Mouse (Mus musculus) liver, embryonic 13.5 days (tissue): ENCODE data around the gene Olfr315. TPM values are rescaled to one million over a fixed set of nuclear protein-coding genes. Genes with fewer than 3 reads are reported as not detected.
"Not testable (repeated sequence)": the region's sequence is repeated elsewhere in the genome, so short reads cannot be mapped to it uniquely, and the experiment has no call there.

Experiments used
- ATAC-seq: fragments of 200-750 bp; cut with Nextera tagmentation; 2 replicates; pipeline ENCODE4 v1.8.0; 2017; ENCODE audit warnings: low read depth, mild to moderate bottlenecking, moderate number of reproducible peaks, moderate library complexity
- DNase-seq: peaks from one replicate; pipeline ENCODE4 v3.0.0; 2022
- H3K27ac ChIP-seq: fragments of 300-500 bp; sonication (generic); 2 replicates; pipeline ENCODE4 v1.5.1; 2015; ENCODE audit warnings: moderate library complexity, mild to moderate bottlenecking, inconsistent platforms
- H3K27me3 ChIP-seq: fragments of 300-500 bp; sonication (generic); 2 replicates; pipeline ENCODE4 v1.6.1; 2015; ENCODE audit warnings: mild to moderate bottlenecking, inconsistent platforms
- H3K36me3 ChIP-seq: fragments of 300-500 bp; sonication (generic); 2 replicates; pipeline ENCODE4 v1.6.1; 2015; ENCODE audit warnings: mild to moderate bottlenecking, inconsistent platforms
- H3K4me1 ChIP-seq: fragments of 300-500 bp; sonication (generic); replicated peaks from 2 replicates; pipeline ENCODE4 v1.6.1; 2015; ENCODE audit warnings: inconsistent platforms
- H3K4me2 ChIP-seq: fragments of 300-500 bp; sonication (generic); 2 replicates; pipeline ENCODE4 v1.6.1; 2015; ENCODE audit warnings: inconsistent platforms, mild to moderate bottlenecking, moderate library complexity
- H3K4me3 ChIP-seq: fragments of 300-500 bp; sonication (generic); replicated peaks from 2 replicates; pipeline ENCODE4 v1.5.1; 2015; ENCODE audit warnings: mild to moderate bottlenecking, inconsistent platforms
- H3K9ac ChIP-seq: fragments of 300-500 bp; sonication (generic); 2 replicates; pipeline ENCODE4 v1.6.1; 2015; ENCODE audit warnings: mild to moderate bottlenecking, inconsistent platforms
- H3K9me3 ChIP-seq: fragments of 300-500 bp; sonication (generic); replicated peaks from 2 replicates; pipeline ENCODE4 v1.6.1; 2016; ENCODE audit warnings: inconsistent platforms
- WGBS: fragments of 180-500 bp; shearing (Covaris S2); methylation state at CpG from one replicate; pipeline ENCODE4 v1.1.7; 2015; ENCODE audit not compliant: insufficient replicate concordance; 5-methylcytosine and 5-hydroxymethylcytosine counted together
- polyA plus RNA-seq: library from polyadenylated mRNA; unstranded; fragments of >200 nt; fragmentation: Nextera tagmentation; extraction: Ambion mirVana; gene quantifications from 2 replicates; pipeline ENCODE4 v1.2.1, GENCODE M21; 2015

The Olfr315 gene
- polyA plus RNA-seq, 1 experiment from 2014 or later: not detected

DNA sequence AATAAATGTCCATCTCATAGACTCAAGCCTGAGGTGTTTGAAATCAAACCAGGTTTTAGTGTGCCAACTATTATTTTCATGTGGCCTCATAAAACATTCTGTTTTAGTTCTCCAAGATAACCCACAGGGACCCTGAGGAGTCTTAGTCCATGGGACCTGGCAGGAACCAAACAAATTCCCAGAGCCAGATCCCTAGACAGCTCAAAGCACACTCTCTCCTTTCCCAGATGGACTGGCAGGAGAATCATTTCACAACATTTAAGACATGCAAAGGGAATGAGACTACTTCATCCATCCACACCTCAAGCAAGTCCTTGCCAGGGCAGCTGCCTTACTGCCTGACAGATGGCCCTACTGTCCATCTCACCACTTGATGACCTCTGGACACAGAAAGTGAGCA is 55.9 kb downstream of the Olfr315 start, which contains the start of gene Olfr312:
Olfr312 (plus strand) TSS at position 301 of the 400 bp plus-strand sequence.
- ATAC-seq, H3K27me3 ChIP-seq, H3K9ac ChIP-seq, H3K4me2 ChIP-seq, H3K27ac ChIP-seq, DNase-seq, H3K9me3 ChIP-seq, H3K36me3 ChIP-seq, H3K4me1 ChIP-seq, H3K4me3 ChIP-seq: not testable (repeated sequence)

DNA sequence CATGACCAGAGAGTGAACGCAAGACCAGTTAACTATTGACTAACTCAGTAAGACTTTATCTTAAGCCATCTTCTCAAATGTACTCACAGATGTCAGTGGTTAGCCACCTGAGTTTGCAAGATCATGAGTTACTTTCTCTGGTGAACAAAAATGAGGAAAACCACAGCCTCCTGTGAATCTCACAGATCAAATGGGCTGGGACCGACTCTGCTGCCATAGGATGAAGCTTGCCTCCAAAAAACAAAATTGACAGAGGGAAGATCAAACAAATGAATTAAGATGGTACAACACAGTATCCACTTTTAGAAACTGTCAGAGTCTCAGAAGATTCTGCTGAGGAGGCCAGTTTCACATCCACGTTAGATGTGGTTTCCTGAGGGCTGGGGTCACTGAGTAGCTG is 56.8 kb downstream of the Olfr315 start:
- Histone ChIP-seq H3K4me3 (no peak overlapping the region), H3K4me1 (no peaks in the 10 kb centered on the region), H3K27ac (no peak overlapping the region), H3K9ac (no peak overlapping the region), H3K9me3 (no peaks in the 10 kb centered on the region), H3K27me3 (no peaks in the 10 kb centered on the region), H3K36me3 (no peaks in the 10 kb centered on the region), H3K4me2 (no peak overlapping the region)
- DNase-seq: no peak
- 45% methylated on average over 3 of the region's 3 CpGs for WGBS
- ATAC-seq: no peak

Other genes starting within 250 kb of the Olfr315 start
- gene Olfr330, start 238.4 kb upstream of the Olfr315 start, polyA plus RNA-seq: not detected in 2 replicates
- gene Olfr329-ps, start 226.8 kb upstream of the Olfr315 start, polyA plus RNA-seq: not detected in 2 replicates
- gene Olfr328, start 217.6 kb upstream of the Olfr315 start, polyA plus RNA-seq: not detected in 2 replicates
- not detected in 2 replicates for gene Olfr224, start 202.6 kb upstream of the Olfr315 start, polyA plus RNA-seq
- gene Olfr325, start 195.5 kb upstream of the Olfr315 start, polyA plus RNA-seq: not detected in 2 replicates
- gene Olfr324, start 178.1 kb upstream of the Olfr315 start, polyA plus RNA-seq: not detected in 2 replicates
- not detected in 2 replicates for gene 2210407C18Rik, start 157.1 kb upstream of the Olfr315 start, polyA plus RNA-seq
- gene Olfr323, start 142.7 kb upstream of the Olfr315 start, polyA plus RNA-seq: not detected in 2 replicates
- gene Trim58, start 132.7 kb upstream of the Olfr315 start, polyA plus RNA-seq: 9.2 and 12.4 TPM in 2 replicates
- not detected in 2 replicates for gene Olfr322, start 114.4 kb upstream of the Olfr315 start, polyA plus RNA-seq
- not detected in 2 replicates for gene Olfr320, start 92.1 kb upstream of the Olfr315 start, polyA plus RNA-seq
- not detected in 2 replicates for gene Olfr319, start 74.0 kb upstream of the Olfr315 start, polyA plus RNA-seq
- not detected in 2 replicates for gene Olfr318, start 49.2 kb upstream of the Olfr315 start, polyA plus RNA-seq
- gene Olfr317, start 34.0 kb upstream of the Olfr315 start, polyA plus RNA-seq: not detected in 2 replicates
- gene Olfr316, start 20.5 kb upstream of the Olfr315 start, polyA plus RNA-seq: not detected in 2 replicates
- not detected in 2 replicates for gene Olfr314, start 9.8 kb downstream of the Olfr315 start, polyA plus RNA-seq
- gene Fam183b, start 28.8 kb downstream of the Olfr315 start, polyA plus RNA-seq: 0.49 TPM in 1 of 2 replicates, not detected in the other
- gene Olfr313, start 41.8 kb downstream of the Olfr315 start, polyA plus RNA-seq: not detected in 2 replicates
- not detected in 2 replicates for gene Olfr312, start 56.0 kb downstream of the Olfr315 start, polyA plus RNA-seq
- not detected in 2 replicates for gene Olfr311, start 66.1 kb downstream of the Olfr315 start, polyA plus RNA-seq
- gene Gm12258, start 74.0 kb downstream of the Olfr315 start, polyA plus RNA-seq: 1.3 and 2.2 TPM in 2 replicates
- gene 2810021J22Rik, start 94.0 kb downstream of the Olfr315 start, polyA plus RNA-seq: 2.3 and 3.0 TPM in 2 replicates
- gene Zfp39, start 131.0 kb downstream of the Olfr315 start, polyA plus RNA-seq: 3.7 and 5.4 TPM in 2 replicates
- 11.2 and 12.5 TPM in 2 replicates for gene Btnl10, start 144.7 kb downstream of the Olfr315 start, polyA plus RNA-seq
- gene Rnf187, start 165.7 kb downstream of the Olfr315 start, polyA plus RNA-seq: 125 and 130 TPM in 2 replicates
- gene Hist3h2ba, start 175.7 kb downstream of the Olfr315 start, polyA plus RNA-seq: 5.5 and 6.3 TPM in 2 replicates
- gene Hist3h2a, start 181.5 kb downstream of the Olfr315 start, polyA plus RNA-seq: 12.3 and 13.7 TPM in 2 replicates
- 0.06 and 0.18 TPM in 2 replicates for gene Trim17, start 181.5 kb downstream of the Olfr315 start, polyA plus RNA-seq
- 8.9 and 9.2 TPM in 2 replicates for gene Trim11, start 204.9 kb downstream of the Olfr315 start, polyA plus RNA-seq